17 mouse cellular contexts compared by ENCODE assay signal in the genomic region with DNA sequence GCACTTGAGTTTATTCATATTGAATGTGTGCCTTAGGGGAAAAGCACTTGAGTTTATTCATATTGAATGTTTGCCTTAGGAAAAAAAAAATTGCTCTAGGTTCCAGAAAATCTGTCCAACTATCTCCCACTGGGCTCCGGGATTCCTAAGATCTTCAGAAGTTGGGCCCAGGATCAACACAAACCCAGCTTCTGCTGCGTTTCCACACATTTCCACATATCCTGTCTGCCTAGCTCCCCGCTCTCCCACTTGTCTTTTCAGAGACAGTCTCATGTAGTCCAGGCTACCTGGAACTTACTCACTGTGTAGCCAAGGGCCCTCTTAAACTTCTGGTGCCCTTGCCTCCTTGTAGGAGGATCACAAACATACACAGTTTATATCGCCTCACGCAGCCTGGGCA.
DNase-seq lines count a peak whose midpoint lies in the region; ATAC-seq and TF ChIP-seq lines count a peak whose summit lies in the region.
"Had no signal": no experiment of that assay in that cellular context is flagged by ENCODE, and none has a peak within 500 bp of the region (broad histone marks: within the 10 kb centered on the region; RNA-seq: fewer than 3 reads in every experiment).

No protein-coding gene starts in this region.

- no peak overlapping the region for H3K4me3 ChIP-seq in gastrocnemius, adult 2 months
- H3K4me3 ChIP-seq in kidney, embryonic 14.5 days (ENCODE audit: low read length), result no peak overlapping the region
- H3K4me3 ChIP-seq in lung, postnatal 0 days (ENCODE audit: low read depth, low read length), result no peak overlapping the region
- H3K4me3 ChIP-seq: embryonic facial prominence, embryonic 13.5 days; left cerebral cortex, adult 2 months; midbrain, embryonic 12.5 days had no signal

- H3K9me3 ChIP-seq in kidney, embryonic 14.5 days (ENCODE audit: control insufficient read depth, low read length), result no peaks in the 10 kb centered on the region
- H3K9me3 ChIP-seq in lung, postnatal 0 days (ENCODE audit: low read length), result no peaks in the 10 kb centered on the region
- H3K9me3 ChIP-seq: embryonic facial prominence, embryonic 13.5 days; midbrain, embryonic 12.5 days had no signal

- DNase-seq in gastrocnemius, adult 2 months, result peak; percentile 32
- DNase-seq in gastrocnemius, postnatal 14 days, result no peak
- DNase-seq in kidney, postnatal 10 days, result no peak
- DNase-seq in lung, postnatal 0 days (ENCODE audit: low spot score), result no peak
- no peak for DNase-seq in lung, postnatal 25 days (ENCODE audit: low spot score)
- no peak for DNase-seq in urinary bladder, adult 2 months (ENCODE audit: low spot score)
- DNase-seq: adrenal gland, postnatal 25 days; B cell, adult 2 months; cerebellum, adult 8-10 months; right cerebral cortex, postnatal 25 days; thymus, postnatal 4 days had no signal

- WGBS in kidney, embryonic 14.5 days, result 81% methylated on average over 5 of the region's 5 CpGs
- 62% methylated on average over 5 of the region's 5 CpGs for WGBS in lung, postnatal 0 days

- H3K36me3 ChIP-seq in kidney, embryonic 14.5 days (ENCODE audit: control insufficient read depth, insufficient read depth, low read length), result no peaks in the 10 kb centered on the region
- no peaks in the 10 kb centered on the region for H3K36me3 ChIP-seq in lung, postnatal 0 days (ENCODE audit: insufficient read depth, low read length)
- H3K36me3 ChIP-seq: embryonic facial prominence, embryonic 13.5 days; midbrain, embryonic 12.5 days had no signal

- TF ChIP-seq CTCF in gastrocnemius, adult 2 months (IDR thresholded peaks at IDR 0.05), result no peak
- TF ChIP-seq CTCF in lung, postnatal 0 days (IDR thresholded peaks at IDR 0.05), result no peak

- peaks cover 14% of the 10 kb centered on the region; the same call in 1 of the 2 replicates for H3K4me1 ChIP-seq in kidney, embryonic 14.5 days (ENCODE audit: control insufficient read depth, insufficient read depth, low read length)
- no peaks in the 10 kb centered on the region; the same call in 1 of the 2 replicates for H3K4me1 ChIP-seq in lung, postnatal 0 days (ENCODE audit: insufficient read depth, low read depth, low read length)
- H3K4me1 ChIP-seq: midbrain, embryonic 12.5 days had no signal

- intact Hi-C loops in gastrocnemius, adult 2 months (cut with DNase I), result no loop called here
- intact Hi-C loops in gastrocnemius, postnatal 14 days (cut with DNase I; ENCODE audit: low total_unique reads), result no loop called here

- no peak for TF ChIP-seq EP300 in lung, postnatal 0 days (IDR thresholded peaks at IDR 0.05)

- no peak for ATAC-seq in kidney, embryonic 14.5 days (ENCODE audit: low FRiP score, low TSS enrichment)
- no peak for ATAC-seq in lung, postnatal 0 days
- ATAC-seq: hindbrain, postnatal 0 days had no signal

- H3K4me2 ChIP-seq in kidney, embryonic 14.5 days (replicated peaks; ENCODE audit: low read depth, low read length), result no peak overlapping the region
- H3K4me2 ChIP-seq in lung, postnatal 0 days (replicated peaks; ENCODE audit: low read depth, low read length), result no peak overlapping the region
- H3K4me2 ChIP-seq: embryonic facial prominence, embryonic 13.5 days; midbrain, embryonic 12.5 days had no signal

- no peaks in the 10 kb centered on the region for H3K27me3 ChIP-seq in kidney, embryonic 14.5 days (ENCODE audit: control insufficient read depth, insufficient read depth, low read length)
- no peaks in the 10 kb centered on the region for H3K27me3 ChIP-seq in lung, postnatal 0 days (replicated peaks; ENCODE audit: insufficient read depth, low read length)
- H3K27me3 ChIP-seq: embryonic facial prominence, embryonic 13.5 days; midbrain, embryonic 12.5 days had no signal

- H3K9ac ChIP-seq in kidney, embryonic 14.5 days (ENCODE audit: low read depth, low read length), result no peak overlapping the region
- no peak overlapping the region for H3K9ac ChIP-seq in lung, postnatal 0 days (replicated peaks; ENCODE audit: low read depth)
- H3K9ac ChIP-seq: embryonic facial prominence, embryonic 13.5 days; liver, embryonic 14.5 days; midbrain, embryonic 12.5 days had no signal

- peak overlapping the region; percentile 24; the same call in 1 of the 2 replicates for H3K27ac ChIP-seq in gastrocnemius, adult 2 months
- peak overlapping the region; percentile 38; the same call in 1 of the 2 replicates for H3K27ac ChIP-seq in kidney, embryonic 14.5 days (ENCODE audit: low read depth, low read length)
- H3K27ac ChIP-seq in lung, postnatal 0 days (ENCODE audit: low read length), result 0 out of 2 replicates have a peak overlapping the region, but pooled peaks have one; percentile 38
- H3K27ac ChIP-seq: embryonic facial prominence, embryonic 13.5 days; left cerebral cortex, adult 2 months; liver, embryonic 14.5 days; midbrain, embryonic 12.5 days had no signal
